Mouse (Mus musculus) stomach, postnatal 0 days (tissue): ENCODE data around the gene AC129217.1.

Experiments
- CTCF ChIP-seq: IDR thresholded peaks from 2 replicates; pipeline ENCODE4 v1.5.1; 2016; ENCODE audit warnings: antibody characterized with exemption, low read depth, mild to moderate bottlenecking, moderate library complexity
- EP300 ChIP-seq: optimal IDR thresholded peaks from 2 replicates; pipeline ENCODE3; 2016; ENCODE audit warnings: antibody characterized with exemption

GRCm38 (mm10) chr19:8888511-8889385 lies 59.2 kb downstream of the AC129217.1 start, which contains the start of the genes 1810009A15Rik and Gm49416:
- TF ChIP-seq CTCF (no peak), EP300 (no peak)
